Mouse (Mus musculus) kidney, embryonic 16.5 days (tissue): ENCODE results near the gene Ap2s1. TPM values are rescaled to one million over a fixed set of nuclear protein-coding genes. Genes with fewer than 3 reads are reported as not detected.
A peak's percentile ranks its signal among the peaks of the same experiment; 100 is the strongest.
"Not testable (repeated sequence)": the region's sequence is repeated elsewhere in the genome, so short reads cannot be mapped to it uniquely, and the experiment has no call there.

Source experiments
- ATAC-seq: fragments of 200-750 bp; cut with Nextera tagmentation; 2 replicates; pipeline ENCODE4 v1.8.0; 2017; ENCODE audit warnings: moderate TSS enrichment; ENCODE audit not compliant: low FRiP score, low TSS enrichment
- H3K27ac ChIP-seq: fragments of 300-500 bp; sonication (generic); 2 replicates; pipeline ENCODE4 v1.5.1; 2014; ENCODE audit warnings: low read length
- H3K27me3 ChIP-seq: fragments of 300-500 bp; sonication (generic); 2 replicates; pipeline ENCODE4 v1.6.1; 2014; ENCODE audit warnings: low read length, control low read depth, mixed read lengths; ENCODE audit not compliant: insufficient read depth
- H3K36me3 ChIP-seq: fragments of 300-500 bp; sonication (generic); 2 replicates; pipeline ENCODE4 v1.6.1; 2014; ENCODE audit warnings: low read length, control low read depth, mixed read lengths; ENCODE audit not compliant: insufficient read depth
- H3K4me1 ChIP-seq: fragments of 300-500 bp; sonication (generic); 2 replicates; pipeline ENCODE4 v1.6.1; 2014; ENCODE audit warnings: low read length, control low read depth, mixed read lengths; ENCODE audit not compliant: insufficient read depth
- H3K4me2 ChIP-seq: fragments of 300-500 bp; sonication (generic); replicated peaks from 2 replicates; pipeline ENCODE4 v1.6.1; 2014; ENCODE audit warnings: low read depth, low read length
- H3K4me3 ChIP-seq: fragments of 300-500 bp; sonication (generic); 2 replicates; pipeline ENCODE4 v1.5.1; 2014; ENCODE audit warnings: mild to moderate bottlenecking, low read length
- H3K9ac ChIP-seq: fragments of 300-500 bp; sonication (generic); replicated peaks from 2 replicates; pipeline ENCODE4 v1.6.1; 2014; ENCODE audit warnings: low read length
- H3K9me3 ChIP-seq: fragments of 300-500 bp; sonication (generic); 2 replicates; pipeline ENCODE4 v1.6.1; 2016; ENCODE audit warnings: low read length, control low read depth
- WGBS: fragments of 180-500 bp; shearing (Covaris S2); extraction: QIAGEN DNeasy Blood & Tissue Kit; methylation state at CpG from one replicate; pipeline ENCODE4 v1.1.7; 2014; 5-methylcytosine and 5-hydroxymethylcytosine counted together
- polyA plus RNA-seq: library from polyadenylated mRNA; unstranded; fragments of >200 nt; fragmentation: Nextera tagmentation; extraction: Ambion mirVana; gene quantifications from 2 replicates; pipeline ENCODE4 v1.2.1, GENCODE M21; 2015

The Ap2s1 gene
- polyA plus RNA-seq, 1 experiment from 2014 or later: 282 TPM

DNA sequence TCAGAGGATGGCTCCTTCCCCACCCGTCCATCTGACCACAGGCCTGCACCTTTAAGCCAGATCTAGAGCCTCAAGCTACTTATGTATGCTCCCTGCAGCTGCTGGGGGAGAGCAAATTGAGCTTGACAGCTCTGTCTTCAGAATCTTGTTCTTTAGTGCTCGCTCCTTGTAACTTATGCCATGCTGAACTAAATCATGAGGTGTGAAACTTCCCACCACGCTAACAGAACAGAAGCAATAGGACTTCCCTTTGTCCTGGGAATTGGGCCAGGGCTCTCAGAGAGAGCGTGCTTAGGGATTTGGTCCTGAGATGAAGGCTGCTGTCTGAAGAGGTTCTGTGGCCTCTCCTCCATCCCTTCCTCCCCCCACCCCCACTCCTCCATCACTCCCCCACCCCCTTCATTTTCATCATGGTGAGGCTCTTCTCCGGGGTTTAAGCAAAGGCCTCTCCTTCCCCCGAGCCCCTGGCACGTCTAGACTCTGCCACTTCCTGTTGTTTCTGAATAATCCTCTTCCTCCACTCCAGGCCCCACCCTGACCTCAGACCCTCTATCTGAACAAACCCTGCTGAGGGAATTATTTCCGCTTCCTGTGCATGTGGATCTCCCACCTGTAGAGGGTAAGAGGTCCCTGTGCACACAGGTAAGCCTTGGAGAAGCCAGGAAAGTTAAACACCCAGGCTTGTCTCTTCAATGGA, 21.6 kb upstream of the Ap2s1 start:
- not testable (repeated sequence) for H3K27ac ChIP-seq, H3K4me3 ChIP-seq, H3K9ac ChIP-seq, ATAC-seq, H3K4me2 ChIP-seq, H3K4me1 ChIP-seq, H3K36me3 ChIP-seq, H3K27me3 ChIP-seq, H3K9me3 ChIP-seq
- WGBS: 32% methylated on average over 8 of the region's 8 CpGs

DNA sequence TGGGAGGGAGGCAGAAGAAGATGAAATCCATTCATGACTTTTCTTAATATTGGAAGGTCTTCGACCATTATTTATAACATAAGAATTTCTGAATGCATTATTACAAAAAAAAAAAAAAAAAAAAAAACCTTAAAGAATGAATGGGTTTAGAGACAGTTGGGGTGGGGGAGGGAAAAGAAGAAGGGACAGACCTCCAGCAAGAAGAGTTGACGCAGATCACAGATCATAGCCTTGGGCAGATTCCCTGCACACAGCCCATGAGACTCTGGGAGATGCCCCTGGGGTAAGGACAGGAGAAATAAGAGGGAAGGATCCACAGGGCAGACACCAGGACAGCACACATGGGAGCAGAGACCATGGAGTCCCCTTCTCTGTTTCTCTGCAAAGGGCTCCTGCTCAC, 16.6 kb upstream of the Ap2s1 start, which contains the start of gene Ceacam9:
Ceacam9 (plus strand) TSS at position 301 of the 400 bp plus-strand sequence.
- no peak within 1 kb of the TSS for H3K4me3 ChIP-seq
- H3K4me2 ChIP-seq: no peak within 1 kb of the TSS
- H3K9me3 ChIP-seq: no peaks in the 10 kb centered on the region
- ATAC-seq: no peak
- 85% methylated on average over 2 of the region's 2 CpGs for WGBS
- H3K36me3 ChIP-seq: no peaks in the 10 kb centered on the region
- H3K9ac ChIP-seq: no peak within 1 kb of the TSS
- H3K27me3 ChIP-seq: no peaks in the 10 kb centered on the region
- H3K27ac ChIP-seq: no peak within 1 kb of the TSS
- peaks cover under 1% of the 10 kb centered on the region; the same call in 1 of the 2 replicates for H3K4me1 ChIP-seq

DNA sequence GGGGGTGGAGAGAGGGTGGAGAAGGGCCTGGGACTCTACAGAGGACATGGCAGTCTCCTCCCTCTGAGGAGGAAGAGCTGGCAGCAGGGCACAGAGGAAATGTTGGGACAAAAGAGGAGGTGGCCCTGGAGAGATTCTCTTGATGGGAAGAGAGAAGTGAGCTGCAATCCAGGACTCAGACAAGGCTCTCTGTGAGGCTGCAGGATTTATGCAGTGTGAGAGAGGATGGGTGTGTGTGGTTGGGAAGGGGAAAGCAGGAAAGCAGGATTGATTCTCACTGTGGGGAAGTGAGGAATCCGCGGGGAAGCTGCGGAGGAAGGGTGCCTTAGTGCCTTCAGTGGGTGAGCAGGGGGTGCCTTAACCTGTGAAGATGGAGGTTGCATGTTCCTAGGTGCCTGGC, 15.7 kb upstream of the Ap2s1 start:
- H3K9ac ChIP-seq, ATAC-seq, H3K27ac ChIP-seq, H3K4me2 ChIP-seq, H3K27me3 ChIP-seq, H3K4me3 ChIP-seq, H3K36me3 ChIP-seq, H3K9me3 ChIP-seq, H3K4me1 ChIP-seq: not testable (repeated sequence)
- WGBS: 43% methylated on average over 1 of the region's 3 CpGs

DNA sequence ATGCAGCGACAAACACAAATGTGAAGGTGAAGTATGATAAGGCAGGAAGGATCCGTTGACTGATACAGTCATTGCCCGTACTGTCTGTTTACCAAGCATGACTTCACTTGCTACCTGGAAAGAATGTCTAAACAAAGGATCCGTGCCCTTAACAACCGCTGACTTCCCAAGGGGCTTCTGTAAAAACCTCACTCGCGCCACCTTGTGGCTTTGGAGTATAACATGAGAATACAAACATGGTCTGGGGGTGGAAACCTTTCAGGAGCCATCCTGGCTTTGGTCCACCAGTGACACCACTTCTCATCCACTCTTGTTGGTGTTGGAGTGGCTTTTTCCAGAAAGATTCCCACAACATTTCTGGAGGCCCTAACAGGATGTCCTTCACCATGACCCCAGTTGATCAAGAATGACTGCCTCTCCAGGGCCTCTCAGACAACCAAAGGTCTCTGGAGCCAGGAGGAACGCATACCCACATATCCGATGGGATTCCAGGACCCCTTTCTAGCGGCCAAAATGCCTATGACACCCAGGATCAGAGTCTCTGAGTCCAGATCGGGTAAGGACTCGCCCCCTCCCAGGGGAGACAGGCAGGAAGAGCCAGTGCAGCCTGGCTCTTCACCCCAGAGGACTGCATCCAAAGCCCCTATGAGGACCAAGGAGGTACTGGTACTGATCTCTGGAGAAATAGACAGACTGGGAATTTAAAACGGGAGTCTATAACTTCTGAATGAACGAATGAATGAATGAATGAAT, 9.4 kb upstream of the Ap2s1 start:
- peak; percentile 36; the same call in 1 of the 2 replicates for ATAC-seq
- Histone ChIP-seq H3K4me2 (peak overlapping the region; percentile 46), H3K27me3 (no peaks in the 10 kb centered on the region), H3K9me3 (no peaks in the 10 kb centered on the region), H3K36me3 (no peaks in the 10 kb centered on the region), H3K4me3 (peak overlapping the region; percentile 22), H3K27ac (peak overlapping the region; percentile 34; the same call in 1 of the 2 replicates), H3K9ac (peak overlapping the region; percentile 44; the same call in 1 of the 2 replicates), H3K4me1 (peaks cover 24% of the 10 kb centered on the region)
- WGBS: 26% methylated on average over 14 of the region's 14 CpGs

DNA sequence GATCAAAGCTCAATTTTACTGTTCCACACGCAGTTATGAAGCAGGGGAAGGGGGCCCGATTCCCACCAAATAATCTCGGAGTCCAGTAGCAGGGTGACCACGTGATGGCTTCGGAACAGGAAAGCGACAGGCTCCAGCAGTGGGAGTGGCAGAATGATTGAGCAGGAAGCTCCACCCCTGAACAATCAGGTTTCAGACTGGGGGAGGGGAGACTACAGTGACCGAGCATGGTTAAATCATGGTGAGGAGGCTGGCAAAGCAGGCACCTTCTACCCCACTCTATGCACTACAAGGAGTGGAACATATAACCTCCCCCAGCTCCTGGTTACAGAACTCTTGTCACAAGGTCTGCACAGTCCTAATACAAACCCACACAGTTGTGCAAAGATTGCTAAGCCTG, 8.6 kb upstream of the Ap2s1 start:
- Histone ChIP-seq H3K4me3 (peak overlapping the region; percentile 22), H3K4me2 (peak overlapping the region; percentile 46), H3K4me1 (peaks cover 24% of the 10 kb centered on the region), H3K9ac (peak overlapping the region; percentile 44; the same call in 1 of the 2 replicates)
- H3K27ac ChIP-seq, H3K36me3 ChIP-seq, H3K9me3 ChIP-seq, H3K27me3 ChIP-seq: not testable (repeated sequence)
- under 1% methylated on average over 7 of the region's 7 CpGs for WGBS
- ATAC-seq: peak; percentile 35

GRCm38 (mm10) chr7:16730791-16731190, 7.4 kb upstream of the Ap2s1 start:
- H3K4me1 ChIP-seq: peaks cover 24% of the 10 kb centered on the region
- no peak overlapping the region for H3K4me2 ChIP-seq
- H3K27ac ChIP-seq: no peak overlapping the region
- H3K9ac ChIP-seq: no peak overlapping the region
- no peak overlapping the region for H3K4me3 ChIP-seq
- no peak for ATAC-seq
- no peaks in the 10 kb centered on the region for H3K36me3 ChIP-seq
- H3K9me3 ChIP-seq: no peaks in the 10 kb centered on the region
- WGBS: 92% methylated on average over 5 of the region's 6 CpGs
- H3K27me3 ChIP-seq: no peaks in the 10 kb centered on the region

DNA sequence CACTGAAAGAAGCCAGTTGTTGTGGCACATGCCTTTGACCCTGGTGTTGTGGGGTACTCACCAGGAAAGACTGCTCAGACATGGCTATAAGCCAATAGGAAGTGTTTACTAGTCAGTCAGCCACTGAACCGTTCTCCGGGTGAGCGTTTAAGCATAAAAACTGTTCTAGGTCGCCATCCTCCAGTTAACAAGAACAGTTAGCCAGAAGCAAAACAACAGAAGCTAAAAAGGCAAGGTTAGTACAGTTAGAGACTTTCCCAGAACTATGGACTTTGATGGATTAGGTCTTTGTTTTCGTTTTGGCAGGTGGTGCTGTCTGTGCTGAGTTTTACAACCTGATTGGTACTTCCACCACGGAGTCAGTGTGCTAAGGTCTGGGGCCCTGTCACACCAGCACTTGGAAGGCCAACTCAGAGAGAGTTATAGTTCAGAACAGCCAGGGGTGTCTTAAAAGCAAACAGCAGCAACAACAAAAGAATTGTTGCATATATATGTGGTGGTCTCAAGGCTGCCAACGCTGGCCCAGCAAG, 6.3 kb upstream of the Ap2s1 start:
- peak overlapping the region; percentile 77 for H3K27ac ChIP-seq
- no peak overlapping the region; the same call in 1 of the 2 replicates for H3K9ac ChIP-seq
- H3K4me1 ChIP-seq: peaks cover 24% of the 10 kb centered on the region
- H3K9me3 ChIP-seq: no peaks in the 10 kb centered on the region
- no peaks in the 10 kb centered on the region for H3K27me3 ChIP-seq
- no peak overlapping the region for H3K4me2 ChIP-seq
- ATAC-seq: 0 out of 2 replicates have a peak, but pooled peaks have one; percentile 14
- whole genome bisulfite sequencing: 10% methylated on average over 7 of the region's 7 CpGs
- H3K36me3 ChIP-seq: no peaks in the 10 kb centered on the region
- H3K4me3 ChIP-seq: no peak overlapping the region

DNA sequence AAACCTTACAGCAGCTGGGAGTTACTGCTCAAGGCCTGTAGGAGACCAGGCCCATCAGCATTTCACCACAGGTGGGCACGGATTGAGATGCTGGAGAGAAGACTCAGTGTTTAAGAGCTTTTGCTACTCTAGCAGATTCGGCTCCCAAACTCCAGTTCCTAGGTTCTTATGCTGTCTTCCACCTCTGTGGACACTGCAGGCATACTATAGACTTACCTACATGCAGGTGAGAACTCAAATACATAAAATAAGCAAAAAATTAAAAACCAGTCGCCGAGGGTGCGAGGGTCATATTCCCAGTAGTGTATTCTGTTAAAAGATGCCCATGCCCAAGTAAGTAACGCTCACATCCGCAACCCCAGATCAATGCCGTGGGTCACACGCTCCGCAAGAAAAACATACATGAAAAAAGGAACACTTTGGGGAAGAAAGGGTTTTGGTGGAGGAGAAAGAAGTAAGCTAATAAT, 571 bp upstream of the Ap2s1 start:
- H3K4me1 ChIP-seq: peaks cover 12% of the 10 kb centered on the region
- H3K9me3 ChIP-seq: no peaks in the 10 kb centered on the region
- 0 out of 2 replicates have a peak, but pooled peaks have one; percentile 12 for ATAC-seq
- WGBS: 43% methylated on average over 10 of the region's 10 CpGs
- H3K27me3 ChIP-seq: no peaks in the 10 kb centered on the region
- H3K4me3 ChIP-seq: peak overlapping the region; percentile 61
- no peaks in the 10 kb centered on the region for H3K36me3 ChIP-seq
- H3K9ac ChIP-seq: peak overlapping the region; percentile 55
- H3K4me2 ChIP-seq: peak overlapping the region; percentile 55
- H3K27ac ChIP-seq: no peak overlapping the region

- no peak for ATAC-seq
- Histone ChIP-seq H3K36me3 (peaks cover 10% of the 10 kb centered on the region), H3K9me3 (no peaks in the 10 kb centered on the region), H3K27ac (0 out of 2 replicates have a peak overlapping the region, but pooled peaks have one; percentile 11), H3K9ac (peak overlapping the region; percentile 92), H3K4me1 (peaks cover 12% of the 10 kb centered on the region), H3K27me3 (no peaks in the 10 kb centered on the region), H3K4me2 (peak overlapping the region; percentile 93), H3K4me3 (peak overlapping the region; percentile 61)
- 53% methylated on average over 10 of the region's 10 CpGs for WGBS
These were observed 920 bp downstream of the Ap2s1 start for GRCm38 (mm10) chr7:16739056-16739604.
